Mouse (Mus musculus) thymus, postnatal 4 days (tissue): Measurements from ENCODE around the gene Acaca.
A peak's percentile ranks its signal among the peaks of the same experiment; 100 is the strongest.

Source experiments
- DNase-seq: peaks from one replicate; pipeline ENCODE4 v3.0.0; 2021

Gene Acaca

DNA sequence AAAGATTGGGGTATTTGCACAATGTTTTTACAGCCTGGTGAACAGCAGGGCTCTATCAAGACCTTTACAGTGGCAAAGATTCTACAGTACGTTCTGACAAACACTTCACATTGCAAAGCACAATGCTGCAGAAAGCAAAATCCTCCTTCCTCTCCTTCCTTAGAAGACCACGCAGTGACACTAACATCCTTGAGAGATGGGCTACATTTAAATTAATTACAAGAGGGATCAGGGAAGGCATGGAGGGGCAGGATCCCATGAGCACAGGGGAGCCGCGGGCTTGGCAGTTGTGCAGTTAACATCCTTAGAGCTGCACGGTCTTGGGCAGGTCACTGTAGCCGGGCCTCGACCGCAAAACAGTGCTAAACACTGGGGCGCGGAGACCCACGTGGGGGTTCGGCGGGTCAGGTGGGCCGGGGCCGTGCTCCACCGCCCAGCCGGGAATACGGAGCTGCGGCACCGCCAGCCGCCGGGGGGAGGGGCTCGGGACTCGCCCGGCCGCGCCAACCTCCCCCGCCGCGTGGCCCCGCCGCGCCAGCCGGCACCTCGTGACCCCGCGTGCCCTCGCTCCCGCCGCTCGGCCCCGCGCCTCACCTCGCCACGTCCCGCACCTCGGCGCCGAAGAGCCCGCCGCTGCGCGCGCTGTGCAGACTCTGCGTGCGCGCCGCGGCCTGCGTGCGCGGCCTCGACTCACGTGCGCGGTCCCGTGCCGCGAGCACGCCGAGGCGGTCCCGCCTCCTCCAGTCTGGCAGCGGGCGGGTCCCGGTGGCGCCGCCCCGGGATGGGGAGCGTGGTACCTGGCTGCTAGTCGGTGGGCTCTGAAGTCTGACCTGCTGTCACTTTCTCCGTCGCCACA is at the start of gene Acaca, which contains the start of gene Tada2a:
Gene Acaca, plus strand, starts transcription at position 730 of the 856 bp plus-strand sequence.
Gene Tada2a, minus strand, starts transcription at position 658 of the 856 bp plus-strand sequence.
- DNase-seq = peak; percentile 90

DNA sequence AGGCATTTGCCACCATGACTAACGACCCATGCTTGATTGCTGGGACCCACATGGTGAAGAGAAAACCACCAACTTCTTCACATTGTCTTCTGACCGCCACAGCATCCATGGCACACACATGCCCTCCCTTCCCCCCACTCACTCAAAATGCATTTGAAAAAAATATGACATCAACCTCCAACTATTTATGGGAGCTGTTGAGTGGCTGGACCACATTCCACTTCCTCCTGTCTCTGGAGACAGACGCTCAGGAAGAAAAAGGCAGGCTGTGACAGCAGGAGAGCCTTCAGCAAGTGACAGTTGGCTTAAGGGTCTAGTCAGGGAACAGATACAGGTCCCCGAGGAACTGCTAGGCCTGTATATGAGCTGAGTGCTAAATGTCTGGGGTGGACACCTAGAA is 49.6 kb upstream of the Acaca start:
- DNase-seq = no peak

DNA sequence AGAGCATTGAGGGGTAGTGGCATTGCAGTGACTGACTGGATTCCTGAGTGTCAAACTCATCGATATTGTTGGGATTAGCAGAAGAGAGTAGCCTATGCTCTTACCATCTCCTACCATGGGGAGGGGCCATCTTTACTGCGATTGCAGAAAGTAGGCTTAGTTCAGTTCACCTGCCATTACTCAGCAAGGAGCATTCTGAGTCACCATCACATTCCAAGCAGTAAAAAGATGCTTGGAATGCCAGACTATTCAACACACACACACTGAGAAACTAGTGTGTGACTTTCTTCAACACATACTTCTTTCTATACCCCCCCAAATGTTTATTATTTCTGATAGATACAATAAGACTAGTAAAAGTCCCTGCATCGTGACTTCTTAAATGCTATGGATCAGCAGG is 49.1 kb upstream of the Acaca start:
- no peak for DNase-seq

DNA sequence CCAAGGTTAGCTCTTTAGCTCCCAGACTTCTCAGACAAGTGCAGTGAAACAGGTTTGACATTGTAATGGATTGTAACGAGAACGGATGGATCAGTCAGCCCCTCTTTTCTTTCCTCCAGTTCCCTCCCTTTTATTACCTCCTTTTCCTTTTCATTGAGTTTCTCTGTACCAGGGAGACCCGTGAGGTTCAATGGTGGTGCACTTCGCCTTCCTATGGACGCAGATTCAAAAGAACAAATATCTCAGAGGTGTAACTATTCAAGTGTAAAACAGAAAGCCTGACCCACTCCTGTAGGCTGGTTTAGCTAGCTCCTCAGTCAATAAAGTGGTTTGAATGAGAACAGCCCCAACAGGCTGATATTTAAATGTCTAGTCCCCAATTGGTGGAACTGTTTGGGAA is 47.6 kb upstream of the Acaca start:
- no peak for DNase-seq

DNA sequence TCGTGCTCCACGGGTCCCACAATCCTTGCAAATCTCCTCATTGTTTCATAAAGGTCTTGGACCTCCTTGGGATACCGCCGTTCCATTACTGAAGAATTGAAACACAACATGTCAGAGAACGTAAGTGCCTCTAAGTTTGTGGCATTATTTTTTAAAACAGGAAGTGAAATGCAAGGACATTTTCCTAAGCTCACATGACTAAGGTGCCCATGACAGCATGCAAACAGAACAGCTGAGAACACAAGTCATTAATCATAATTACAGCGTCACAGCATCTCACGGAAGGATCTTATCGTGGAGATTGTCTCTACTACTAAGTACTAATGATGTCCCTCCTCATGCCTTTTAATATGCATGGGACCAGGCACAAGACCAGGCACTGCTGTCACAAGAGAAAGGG is 38.9 kb upstream of the Acaca start:
- DNase-seq = no peak

DNA sequence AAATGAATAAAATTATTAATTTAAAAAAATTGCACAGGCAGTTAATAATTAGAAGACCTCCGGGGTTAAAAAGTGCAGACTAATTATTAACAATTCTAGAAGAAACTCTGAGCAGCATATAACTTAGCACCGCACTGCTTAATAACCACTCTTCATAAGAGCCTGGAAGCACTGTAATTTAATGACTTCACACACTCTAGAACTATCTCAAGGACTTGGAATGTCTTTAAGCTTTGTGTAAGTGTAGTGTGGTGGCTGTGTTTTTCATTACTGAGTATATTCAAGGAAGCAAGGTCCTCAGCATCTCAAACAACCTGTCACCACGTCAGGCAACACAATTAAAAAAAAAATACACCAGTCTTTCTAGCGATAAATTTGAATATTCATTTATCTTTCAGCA is 34.4 kb upstream of the Acaca start:
- no peak for DNase-seq

DNA sequence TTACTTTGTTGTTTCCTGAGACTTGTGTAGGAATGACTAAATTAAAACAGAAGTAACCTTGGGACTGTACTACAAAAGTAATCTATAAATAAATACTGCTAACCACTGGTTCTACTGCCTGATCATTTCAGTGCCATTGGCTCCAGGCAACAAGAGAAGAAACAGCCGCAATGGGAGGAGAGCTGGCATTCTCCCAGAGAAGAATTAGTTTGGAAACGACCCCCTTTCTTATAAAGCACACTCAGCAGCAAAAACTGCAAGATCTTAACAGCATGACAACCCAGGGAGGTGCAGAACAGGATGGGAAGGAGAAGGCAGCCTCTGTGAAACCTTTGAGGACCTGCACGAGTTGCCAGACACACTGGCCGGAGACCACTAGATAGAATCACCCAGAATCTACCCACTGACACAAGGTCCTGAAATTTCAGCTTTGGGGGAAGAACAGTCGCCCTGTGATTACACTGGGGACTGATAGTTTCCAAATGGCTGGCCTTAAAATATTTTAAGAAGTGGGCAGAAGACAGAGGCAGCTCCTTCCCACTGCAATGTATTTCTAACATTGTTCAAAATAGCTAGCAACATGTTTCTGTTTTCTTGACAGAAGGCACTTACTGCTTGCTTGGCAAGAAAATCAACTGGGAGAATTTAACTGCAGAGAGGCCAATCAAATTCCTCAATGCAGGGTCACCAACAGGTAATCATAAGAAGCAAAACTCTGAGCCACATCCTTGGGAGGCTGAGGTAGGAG is 32.0 kb upstream of the Acaca start:
- DNase-seq = no peak

DNA sequence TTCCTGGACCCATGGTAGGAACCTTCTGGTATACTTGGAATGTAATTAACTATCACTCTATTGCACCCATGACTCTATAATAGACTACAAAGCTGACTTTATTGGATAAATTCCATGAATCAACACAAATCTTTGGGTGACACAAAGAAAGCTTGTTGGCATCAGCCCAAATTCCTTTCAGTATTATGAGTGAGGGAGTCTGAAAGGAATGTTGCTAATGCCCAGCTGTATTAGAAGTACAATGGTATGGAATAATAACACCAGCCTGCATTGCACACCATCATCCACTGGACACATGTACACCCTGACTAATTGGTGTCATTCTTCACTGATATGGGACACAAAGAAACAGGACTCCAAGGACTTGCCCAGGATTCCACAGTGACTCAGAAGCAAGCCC is 28.3 kb upstream of the Acaca start:
- no peak for DNase-seq

DNA sequence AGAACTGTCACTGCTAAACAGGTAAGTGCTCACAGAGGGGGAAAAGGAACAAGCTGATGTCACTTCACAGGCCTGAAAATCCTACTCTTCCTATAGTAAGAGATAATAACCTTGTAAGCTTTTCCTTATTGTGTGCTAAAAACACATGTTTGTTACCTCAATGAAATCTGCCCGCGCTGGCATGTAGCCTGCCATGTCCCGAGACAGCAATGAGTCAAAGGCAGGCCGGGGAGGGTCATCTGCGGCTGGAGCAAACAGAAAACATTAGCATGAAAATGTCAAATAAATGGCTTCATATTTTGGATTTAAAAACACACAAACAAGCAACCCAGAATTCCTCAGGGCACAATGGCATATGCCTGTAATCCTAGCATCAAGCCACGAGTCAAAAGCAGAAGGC is 25.4 kb upstream of the Acaca start:
- DNase-seq = no peak

DNA sequence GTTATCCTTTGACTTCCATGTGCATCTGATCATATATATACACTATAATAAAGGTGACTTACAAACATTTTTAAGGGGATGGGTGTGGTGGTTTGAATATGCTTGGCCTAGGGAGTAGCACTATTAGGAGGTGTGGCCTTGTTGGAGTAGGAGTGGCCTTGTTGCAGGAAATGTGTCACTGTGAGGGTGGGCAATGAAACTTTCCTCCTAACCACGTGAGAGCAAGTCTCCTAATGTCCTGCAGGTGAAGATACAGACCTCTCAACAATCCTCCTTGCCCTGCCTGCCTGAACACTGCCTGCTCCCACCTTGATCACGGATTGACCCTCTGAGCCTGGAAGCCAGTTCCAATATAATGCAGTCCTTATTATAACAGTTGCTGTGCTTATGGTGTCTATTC is 22.3 kb upstream of the Acaca start:
- no peak for DNase-seq

DNA sequence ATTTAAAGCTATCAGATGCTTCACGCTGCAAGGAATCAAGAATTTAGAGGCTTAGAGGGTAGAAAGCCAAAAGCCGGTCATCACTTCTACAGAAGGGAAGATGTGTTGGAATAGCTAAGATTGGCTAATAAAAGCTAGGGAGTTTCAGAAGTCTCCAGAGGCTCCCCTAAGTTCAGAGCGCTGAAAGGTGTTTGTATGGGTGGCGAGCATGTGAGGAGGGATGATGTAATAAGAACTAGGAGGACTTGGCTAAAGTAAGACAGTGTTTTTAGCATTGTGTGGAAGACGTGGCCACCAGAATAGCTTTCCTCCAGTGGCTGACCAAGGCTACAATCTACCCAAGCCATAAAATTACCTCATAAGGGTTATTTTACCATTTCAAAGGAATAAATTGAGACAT is 15.8 kb upstream of the Acaca start:
- DNase-seq = no peak

DNA sequence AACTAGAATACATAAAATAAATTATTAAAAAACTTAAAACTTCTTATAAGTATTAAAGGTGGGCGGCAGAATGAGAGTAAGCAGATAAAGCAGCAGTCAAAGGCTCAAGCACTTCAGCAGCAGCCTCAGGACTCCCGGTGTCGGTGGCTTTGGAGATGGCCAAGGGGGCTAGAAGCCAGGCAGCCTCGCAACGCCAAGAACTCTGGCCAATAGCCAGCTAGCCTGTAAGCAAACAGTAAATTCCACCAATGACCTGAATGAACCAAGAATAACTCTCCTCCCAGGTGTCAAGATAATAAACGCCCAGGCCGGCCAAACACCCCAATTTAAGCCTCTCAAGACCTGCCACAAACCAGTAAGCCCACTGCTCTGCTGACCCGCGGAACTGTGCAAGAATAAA is 13.8 kb upstream of the Acaca start:
- no peak for DNase-seq

DNA sequence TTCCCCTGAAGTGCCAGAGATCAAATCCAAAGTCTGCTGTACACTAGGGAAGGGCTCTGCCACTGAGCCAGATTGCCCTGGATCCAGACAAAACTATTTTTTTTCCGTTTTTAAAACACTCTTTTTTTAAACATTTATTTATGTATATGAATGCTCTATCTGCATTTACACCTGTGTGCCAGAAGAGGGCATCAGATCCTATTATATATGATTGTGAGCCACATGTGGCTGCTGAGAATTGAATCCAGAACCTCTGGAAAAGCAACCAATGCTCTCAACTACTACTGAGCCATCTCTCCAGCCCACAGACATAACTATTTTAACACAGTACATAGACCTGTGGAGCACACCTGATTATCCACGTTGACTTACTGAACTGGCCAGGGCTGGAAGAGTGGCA is 13.3 kb upstream of the Acaca start:
- no peak for DNase-seq

DNA sequence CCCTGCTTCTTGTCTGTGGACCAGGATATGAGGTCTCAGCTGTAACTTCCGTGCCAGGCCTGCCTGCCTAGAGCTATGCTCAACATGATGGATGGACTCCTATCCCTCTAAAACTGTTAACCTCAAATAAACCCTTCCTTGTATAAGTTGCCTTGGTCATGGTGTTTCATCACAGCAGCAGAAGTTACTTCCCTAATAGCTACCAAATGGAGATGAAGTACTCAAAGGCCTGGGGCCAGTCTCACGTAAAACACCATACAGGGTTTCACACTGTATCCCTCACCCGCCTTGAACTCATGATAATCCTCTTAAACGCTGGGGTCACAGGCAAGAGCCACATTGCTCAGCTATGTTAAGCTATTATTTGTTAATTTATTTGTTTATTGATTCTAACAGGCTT is 12.0 kb upstream of the Acaca start:
- DNase-seq = no peak

DNA sequence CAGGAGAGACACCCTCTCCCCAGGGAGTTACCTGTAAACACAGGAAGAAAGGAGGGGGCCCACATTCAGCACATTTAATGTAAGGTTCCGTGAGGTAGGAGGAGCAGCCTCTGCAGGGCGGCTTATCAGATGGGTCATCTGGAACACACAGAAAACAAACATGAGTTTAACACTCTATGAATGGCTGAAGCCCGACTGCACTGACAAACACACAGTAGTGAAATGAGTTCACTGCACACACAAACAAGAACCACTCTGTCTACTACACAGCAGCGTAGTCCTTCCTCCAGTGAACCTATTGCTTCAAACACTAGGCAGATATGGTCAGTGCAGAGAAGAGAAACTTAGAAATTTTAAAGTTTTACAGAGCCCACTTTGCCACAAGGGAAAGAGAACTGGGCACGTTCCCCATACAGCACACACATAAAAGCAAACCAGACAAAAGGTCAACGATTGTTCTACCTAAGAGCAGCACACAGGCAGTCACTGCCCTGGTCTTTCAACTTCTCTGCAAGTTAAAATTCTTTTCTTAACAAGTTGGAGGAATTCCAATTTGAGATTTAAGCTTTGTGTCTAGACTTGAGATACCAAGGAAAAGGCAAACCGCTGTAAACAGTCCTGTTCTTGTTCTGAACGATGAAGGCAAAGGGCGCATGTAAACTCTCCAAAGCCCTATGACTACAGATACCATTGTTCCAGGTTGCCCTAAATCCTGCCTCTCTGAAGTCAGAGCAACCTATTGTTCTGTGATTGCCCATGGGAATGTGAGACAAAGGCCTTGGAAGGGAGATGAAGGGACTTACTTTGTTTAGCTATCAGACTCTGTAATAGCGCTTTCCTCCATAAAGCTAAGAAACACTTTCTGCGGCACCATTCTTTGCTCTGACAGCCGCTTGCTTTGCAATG is 8.2 kb upstream of the Acaca start:
- no peak for DNase-seq

DNA sequence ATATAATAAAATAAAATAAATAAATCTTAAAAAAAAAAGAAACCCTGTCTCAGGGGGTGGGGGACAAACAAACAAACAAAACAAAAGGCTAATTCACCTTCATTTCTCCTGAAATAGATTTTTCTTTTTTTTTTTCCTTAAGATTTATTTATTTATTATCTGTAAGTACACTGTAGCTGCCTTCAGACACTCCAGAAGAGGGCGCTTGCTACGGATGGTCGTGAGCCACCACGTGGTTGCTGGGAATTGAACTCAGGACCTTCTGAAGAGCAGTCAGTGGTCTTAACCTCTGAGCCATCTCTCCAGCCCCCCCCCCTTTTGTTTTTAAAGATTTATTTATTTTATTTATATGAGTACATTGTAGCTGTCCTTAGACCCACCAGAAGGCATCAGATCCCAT is 1.5 kb upstream of the Acaca start:
- no peak for DNase-seq

DNA sequence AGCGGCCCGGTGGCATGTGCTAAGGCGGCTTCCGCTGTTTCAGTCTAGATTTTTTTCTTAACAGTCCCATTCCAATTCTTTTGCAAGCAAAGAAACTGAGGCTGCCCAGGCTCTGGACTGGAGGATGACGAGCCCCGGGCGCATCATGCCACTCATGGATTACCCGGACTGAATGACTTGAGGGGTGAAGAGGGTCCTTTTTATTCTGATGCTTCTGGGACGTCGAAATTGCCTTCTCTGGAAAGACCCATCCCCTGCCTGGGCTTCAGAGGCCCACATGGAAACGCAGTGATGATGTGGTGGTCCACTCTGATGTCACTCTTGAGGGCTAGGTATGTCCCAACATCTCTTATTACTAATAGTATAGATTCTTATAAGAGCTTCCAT is 320 bp downstream of the Acaca start:
- no peak for DNase-seq

DNA sequence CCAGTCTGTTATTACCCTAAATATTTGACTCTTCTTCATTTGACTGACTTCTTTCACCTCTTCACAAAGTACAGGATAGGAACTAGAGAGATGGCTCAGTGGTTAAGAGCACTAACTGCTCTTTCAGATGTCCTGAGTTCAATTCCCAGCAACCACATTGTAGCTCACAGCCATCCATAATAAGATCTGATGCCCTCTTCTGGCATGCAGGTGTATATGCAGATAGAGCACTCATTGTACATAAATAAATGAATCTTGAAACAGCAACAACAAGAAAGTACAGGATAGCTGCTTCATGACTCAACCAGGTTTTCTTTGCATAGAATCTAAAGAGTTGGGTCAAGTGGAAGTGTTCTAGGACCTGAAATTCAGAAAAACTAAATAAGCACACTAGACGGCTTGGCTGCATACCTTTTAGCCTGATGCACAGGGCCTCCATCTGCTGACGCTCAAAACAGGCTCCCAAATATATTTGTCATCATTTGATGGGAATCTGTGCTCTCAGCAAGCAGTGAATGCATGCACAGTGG is 4.9 kb downstream of the Acaca start:
- no peak for DNase-seq

DNA sequence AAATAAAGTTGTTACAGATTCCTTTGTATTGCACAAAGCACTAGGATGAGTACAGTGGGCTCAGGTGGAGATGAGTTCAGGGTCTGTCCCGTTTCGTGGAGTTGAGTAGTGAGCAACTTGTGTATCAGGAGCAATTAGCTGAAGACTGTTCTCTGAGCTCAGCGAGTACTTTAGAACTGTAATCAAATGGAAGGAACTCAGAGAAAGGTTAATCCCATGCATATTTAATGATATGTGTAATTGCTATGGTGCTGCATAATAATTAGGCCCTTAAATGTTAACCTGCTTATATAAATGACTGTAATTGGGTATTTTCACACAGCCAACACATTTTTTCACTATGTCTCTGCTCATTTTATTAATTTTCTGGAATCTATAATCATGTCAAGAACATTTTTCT is 7.0 kb downstream of the Acaca start:
- no peak for DNase-seq

DNA sequence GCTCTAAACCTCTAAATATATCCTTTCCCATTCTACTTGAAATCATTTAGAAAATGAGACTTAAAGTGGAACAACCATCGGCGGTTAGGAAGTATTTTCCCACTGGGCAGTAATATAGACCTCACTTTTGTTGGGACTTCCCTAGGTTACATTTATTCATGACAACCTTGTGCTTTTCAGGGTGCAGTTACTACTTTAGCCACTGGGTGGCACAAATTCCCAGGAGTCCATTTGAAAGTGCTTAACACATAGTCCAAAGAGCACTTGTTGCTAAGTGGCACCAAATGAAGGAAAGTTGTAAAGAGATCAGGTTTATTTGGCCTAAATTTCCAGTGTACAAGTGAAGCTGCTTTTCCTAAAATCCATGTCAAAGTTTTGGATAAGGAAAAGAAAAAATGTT is 12.3 kb downstream of the Acaca start:
- peak; percentile 76 for DNase-seq

DNA sequence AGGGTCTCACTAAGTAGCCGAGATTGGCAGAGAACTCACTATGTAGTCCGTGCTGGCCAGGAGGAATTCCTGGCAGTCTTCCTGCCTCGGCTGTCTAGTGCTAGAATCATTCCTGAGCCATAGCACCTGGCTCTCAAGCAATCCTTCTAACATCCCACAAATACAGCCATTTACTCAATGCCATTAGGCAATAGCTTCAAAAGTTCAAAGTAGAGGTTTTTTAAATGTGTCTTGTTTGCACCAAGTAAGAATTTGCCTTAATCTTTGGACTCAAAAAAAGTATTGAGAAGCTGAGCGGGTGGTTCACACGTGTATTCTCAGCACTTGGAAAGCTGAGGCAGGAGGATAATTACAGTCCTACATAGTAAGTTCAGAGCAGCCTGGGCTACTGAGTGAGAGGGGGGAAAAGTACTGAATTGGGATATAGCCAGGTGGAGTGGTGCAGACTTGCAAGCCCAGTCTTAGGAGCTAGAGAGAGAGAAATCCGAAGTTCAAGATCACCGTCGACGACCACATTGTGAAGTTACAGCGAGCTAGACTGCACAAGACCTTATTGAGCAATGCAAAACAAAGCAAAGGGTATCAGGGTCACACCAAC is 15.8 kb downstream of the Acaca start:
- DNase-seq = no peak

DNA sequence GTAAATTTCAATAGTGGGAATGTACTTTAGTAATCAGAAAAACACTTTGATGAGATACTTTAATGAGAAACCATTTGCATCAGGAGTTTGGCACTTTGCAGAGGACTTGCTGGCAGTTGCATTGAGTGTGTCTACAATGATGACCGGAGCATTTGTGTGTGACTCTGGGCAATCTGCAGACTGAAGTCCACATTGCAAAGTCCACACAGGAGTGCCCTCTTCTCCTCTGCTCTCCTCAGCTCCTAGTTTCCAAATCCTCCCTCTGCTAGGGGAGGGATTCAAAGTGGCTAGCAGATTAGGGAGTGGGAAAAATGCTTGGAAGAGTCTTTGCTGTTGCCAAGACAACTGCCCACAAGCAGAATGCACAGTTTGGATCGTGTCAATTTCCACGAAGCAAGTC is 16.6 kb downstream of the Acaca start:
- DNase-seq = no peak

DNA sequence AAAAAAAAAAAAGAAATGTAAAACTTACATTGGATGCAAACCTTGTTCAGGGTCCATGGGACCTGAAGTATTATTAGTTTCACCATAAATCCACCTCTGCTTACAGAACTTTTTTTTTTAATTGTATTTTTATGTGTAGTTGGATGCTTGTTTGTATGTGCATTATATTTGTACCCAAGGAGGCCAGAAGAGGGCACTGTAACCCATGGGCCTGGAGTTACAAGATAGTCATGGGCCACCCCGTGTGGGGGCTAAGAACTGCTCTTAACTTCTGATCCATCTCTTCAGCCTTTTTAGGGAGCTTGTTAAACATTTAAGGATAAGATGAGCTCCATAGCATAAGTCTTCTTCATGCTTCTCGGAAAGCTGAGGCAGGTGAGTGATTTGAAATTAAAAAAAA is 21.4 kb downstream of the Acaca start:
- DNase-seq = peak; percentile 58
